Mouse (Mus musculus) MEL (cell line): ENCODE data around the gene Hist1h2ag. TPM values are rescaled to one million over a fixed set of nuclear protein-coding genes. Genes with fewer than 3 reads are reported as not detected.

Experiments used
- DNase-seq: peaks from one replicate; pipeline ENCODE4 v3.0.0; 2011; ENCODE audit warnings: low read depth, low spot score
- H3K27ac ChIP-seq: 2 replicates; pipeline ENCODE4 v1.5.1; 2012; ENCODE audit warnings: low read depth, mild to moderate bottlenecking, control low read depth, low read length, moderate library complexity; ENCODE audit not compliant: control insufficient read depth
- H3K27me3 ChIP-seq, 2 experiments: fragments of 150-350 bp in 1 of 2; sonication (generic) in 1 of 2; 2 replicates each; pipeline ENCODE4 v1.6.1; 2012; ENCODE audit warnings: low read length in 2 of 2, mild to moderate bottlenecking in 2 of 2, improper control_type of control experiment in 1 of 2, moderate library complexity in 1 of 2; ENCODE audit not compliant: insufficient read depth in 2 of 2, control insufficient read depth in 1 of 2
- H3K36me3 ChIP-seq, 2 experiments: 2 replicates each; pipeline ENCODE4 v1.6.1; 2012 to 2014; ENCODE audit warnings: low read length in 2 of 2, improper control_type of control experiment in 1 of 2, inconsistent platforms in 1 of 2, mild to moderate bottlenecking in 1 of 2; ENCODE audit not compliant: insufficient read depth in 2 of 2, control insufficient read depth in 1 of 2
- H3K4me1 ChIP-seq, 2 experiments: fragments of 150-350 bp in 1 of 2; sonication (generic) in 1 of 2; 2 replicates each; pipeline ENCODE4 v1.6.1; 2012; ENCODE audit warnings: low read length in 2 of 2, improper control_type of control experiment in 1 of 2, mild to moderate bottlenecking in 1 of 2; ENCODE audit not compliant: insufficient read depth in 2 of 2, control insufficient read depth in 1 of 2
- H3K4me3 ChIP-seq, 2 experiments: fragments of 150-350 bp in 1 of 2; sonication (generic) in 1 of 2; 2 replicates each; pipeline ENCODE4 v1.5.1; 2012; ENCODE audit warnings: low read depth in 2 of 2, low read length in 2 of 2, mild to moderate bottlenecking in 2 of 2, moderate library complexity in 2 of 2, control low read depth in 1 of 2, improper control_type of control experiment in 1 of 2; ENCODE audit not compliant: control insufficient read depth in 1 of 2, insufficient read depth in 1 of 2
- H3K79me2 ChIP-seq: 2 replicates; pipeline ENCODE4 v1.6.1; 2012; ENCODE audit warnings: mild to moderate bottlenecking, low read length, moderate library complexity; ENCODE audit not compliant: control insufficient read depth, poor library complexity, insufficient read depth
- H3K9ac ChIP-seq: 2 replicates; pipeline ENCODE4 v1.6.1; 2012; ENCODE audit warnings: low read depth, mild to moderate bottlenecking, control low read depth, low read length, moderate library complexity; ENCODE audit not compliant: control insufficient read depth, poor library complexity, severe bottlenecking
- H3K9me3 ChIP-seq: fragments of 150-350 bp; sonication (generic); replicated peaks from 2 replicates; pipeline ENCODE4 v1.6.1; 2012; ENCODE audit warnings: mild to moderate bottlenecking, low read length, improper control_type of control experiment, moderate library complexity; ENCODE audit not compliant: insufficient read depth
- POLR2AphosphoS5 ChIP-seq: IDR thresholded peaks from 2 replicates; pipeline ENCODE4 v1.6.1; 2012; ENCODE audit warnings: low read depth, borderline replicate concordance, mild to moderate bottlenecking, inconsistent platforms, low read length, moderate library complexity, mixed read lengths
- ZNF384 ChIP-seq: IDR thresholded peaks from 2 replicates; pipeline ENCODE4 v1.6.1; 2012; ENCODE audit warnings: low read depth, mild to moderate bottlenecking, inconsistent platforms, low read length, improper control_type of control experiment
- polyA plus RNA-seq, 2 experiments: library from polyadenylated mRNA; stranded (reverse) in 1 of 2; unstranded in 1 of 2; fragments of >175 nt in 1 of 2; fragments of >200 nt in 1 of 2; gene quantifications; 2 replicates each; pipeline versions ENCODE4 v1.2.1 to v1.2.4; 2012; ENCODE audit warnings: low replicate concordance in 2 of 2, low read depth in 1 of 2; ENCODE audit not compliant: insufficient read length in 2 of 2, insufficient read depth in 1 of 2, missing spikeins in 1 of 2
- total RNA-seq: library from RNA; depleted of rRNA; stranded (reverse); fragments of 300-350 nt; gene quantifications from 2 replicates; pipeline ENCODE4 v1.2.3, GENCODE M21; 2012; rRNA removed

Gene Hist1h2ag
- total and polyA plus RNA-seq, 3 experiments = 5.9 to 766 TPM; not detected in 1

GRCm38 (mm10) chr13:21992550-21992949 is 50.2 kb downstream of the Hist1h2ag start:
- peaks cover 0 to 9% of the 10 kb centered on the region in 2 experiments; a peak in 2 of 4 replicates for H3K36me3 ChIP-seq
- no peaks in the 10 kb centered on the region for H3K27me3 ChIP-seq
- no peak for DNase-seq
- H3K9me3 ChIP-seq = no peaks in the 10 kb centered on the region
- H3K79me2 ChIP-seq = no peaks in the 10 kb centered on the region
- H3K4me3 ChIP-seq = no peak overlapping the region
- peaks cover 0 to 9% of the 10 kb centered on the region in 2 experiments; a peak in 1 of 4 replicates for H3K4me1 ChIP-seq
- peak; percentile 5; the same call in 1 of the 2 replicates for TF ChIP-seq ZNF384
- no peak for TF ChIP-seq POLR2AphosphoS5
- H3K9ac ChIP-seq = no peak overlapping the region
- no peak overlapping the region for H3K27ac ChIP-seq

Other genes with a start within 250 kb of the Hist1h2ag start
- gene Hist1h2bq, start 232.7 kb downstream of the Hist1h2ag start, total RNA-seq = 2,195 and 3,125 TPM in 2 replicates
- gene Hist1h2bq, start 232.7 kb downstream of the Hist1h2ag start, polyA plus RNA-seq = 1 to 10 TPM in 1 of 2 experiments, not detected in 1; 6.2 TPM
- gene Hist1h2ao, start 232.5 kb downstream of the Hist1h2ag start, total RNA-seq = 1.6 TPM in 1 of 2 replicates, not detected in the other
- gene Hist1h2ao, start 232.5 kb downstream of the Hist1h2ag start, polyA plus RNA-seq = 1,000 to 10,000 TPM in 1 of 2 experiments, not detected in 1; 1,152 TPM
- 28.0 and 49.2 TPM in 2 replicates for gene Hist1h4m, start 231.2 kb downstream of the Hist1h2ag start, total RNA-seq
- gene Hist1h4m, start 231.2 kb downstream of the Hist1h2ag start, polyA plus RNA-seq = 10 to 100 TPM in 1 of 2 experiments, not detected in 1; 27.5 TPM
- 9,853 and 10,418 TPM in 2 replicates for gene Hist1h4n, start 210.7 kb downstream of the Hist1h2ag start, total RNA-seq
- 1 to 10 TPM in 1 of 2 experiments, not detected in 1; 9.0 TPM for gene Hist1h4n, start 210.7 kb downstream of the Hist1h2ag start, polyA plus RNA-seq
- gene Hist1h2ap, start 209.4 kb downstream of the Hist1h2ag start, total RNA-seq = 3,706 and 4,747 TPM in 2 replicates
- gene Hist1h2ap, start 209.4 kb downstream of the Hist1h2ag start, polyA plus RNA-seq = 100 to 1,000 TPM in 1 of 2 experiments, not detected in 1; 727 TPM
- 2,013 and 2,821 TPM in 2 replicates for gene Hist1h2br, start 209.2 kb downstream of the Hist1h2ag start, total RNA-seq
- gene Hist1h2br, start 209.2 kb downstream of the Hist1h2ag start, polyA plus RNA-seq = 1 to 10 TPM in 1 of 2 experiments, not detected in 1; 6.0 TPM
- 0.42 and 0.52 TPM in 2 replicates for gene Zfp184, start 97.8 kb downstream of the Hist1h2ag start, total RNA-seq
- 1 to 10 TPM in 1 of 2 experiments, not detected in 1; 1.0 TPM for gene Zfp184, start 97.8 kb downstream of the Hist1h2ag start, polyA plus RNA-seq
- gene Pom121l2, start 61.8 kb downstream of the Hist1h2ag start, total RNA-seq = not detected in 2 replicates
- not detected for gene Pom121l2, start 61.8 kb downstream of the Hist1h2ag start, polyA plus RNA-seq
- not detected in 2 replicates for gene Prss16, start 33.2 kb downstream of the Hist1h2ag start, total RNA-seq
- gene Prss16, start 33.2 kb downstream of the Hist1h2ag start, polyA plus RNA-seq = under 1 TPM in 1 of 2 experiments, not detected in 1; 0.47 TPM
- 1,264 and 1,284 TPM in 2 replicates for gene Hist1h2ah, start 7.4 kb downstream of the Hist1h2ag start, total RNA-seq
- 1 to 10 TPM in 1 of 2 experiments, not detected in 1; 3.7 TPM for gene Hist1h2ah, start 7.4 kb downstream of the Hist1h2ag start, polyA plus RNA-seq
- gene Hist1h2bk, start 7.1 kb downstream of the Hist1h2ag start, total RNA-seq = 2,495 and 3,316 TPM in 2 replicates
- 1 to 10 TPM in 1 of 2 experiments, not detected in 1; 5.7 TPM for gene Hist1h2bk, start 7.1 kb downstream of the Hist1h2ag start, polyA plus RNA-seq
- gene Hist1h4i, start 1.6 kb downstream of the Hist1h2ag start, total RNA-seq = 1,065 and 1,370 TPM in 2 replicates
- gene Hist1h4i, start 1.6 kb downstream of the Hist1h2ag start, polyA plus RNA-seq = 10 to 100 TPM in 1 of 2 experiments, not detected in 1; 10.4 TPM
- 2,032 and 2,655 TPM in 2 replicates for gene Hist1h2bj, start 270 bp upstream of the Hist1h2ag start, total RNA-seq
- 1 to 10 TPM in 1 of 2 experiments, not detected in 1; 4.7 TPM for gene Hist1h2bj, start 270 bp upstream of the Hist1h2ag start, polyA plus RNA-seq
- gene Vmn1r188, start 41.5 kb upstream of the Hist1h2ag start, total RNA-seq = not detected in 2 replicates
- not detected for gene Vmn1r188, start 41.5 kb upstream of the Hist1h2ag start, polyA plus RNA-seq
- not detected in 2 replicates for gene Vmn1r189, start 62.9 kb upstream of the Hist1h2ag start, total RNA-seq
- not detected for gene Vmn1r189, start 62.9 kb upstream of the Hist1h2ag start, polyA plus RNA-seq
- gene Vmn1r191, start 141.0 kb upstream of the Hist1h2ag start, total RNA-seq = not detected in 2 replicates
- gene Vmn1r191, start 141.0 kb upstream of the Hist1h2ag start, polyA plus RNA-seq = not detected
- gene Vmn1r192, start 148.2 kb upstream of the Hist1h2ag start, total RNA-seq = not detected in 2 replicates
- gene Vmn1r192, start 148.2 kb upstream of the Hist1h2ag start, polyA plus RNA-seq = not detected
- gene Vmn1r193, start 180.2 kb upstream of the Hist1h2ag start, total RNA-seq = not detected in 2 replicates
- not detected for gene Vmn1r193, start 180.2 kb upstream of the Hist1h2ag start, polyA plus RNA-seq
- not detected in 2 replicates for gene Vmn1r194, start 201.3 kb upstream of the Hist1h2ag start, total RNA-seq
- gene Vmn1r194, start 201.3 kb upstream of the Hist1h2ag start, polyA plus RNA-seq = not detected
- not detected in 2 replicates for gene Vmn1r195, start 227.6 kb upstream of the Hist1h2ag start, total RNA-seq
- gene Vmn1r195, start 227.6 kb upstream of the Hist1h2ag start, polyA plus RNA-seq = not detected
- 0.03 TPM in 1 of 2 replicates, not detected in the other for gene Vmn1r196, start 247.0 kb upstream of the Hist1h2ag start, total RNA-seq
- not detected for gene Vmn1r196, start 247.0 kb upstream of the Hist1h2ag start, polyA plus RNA-seq